Mouse (Mus musculus) heart, embryonic 16.5 days (tissue): Measurements from ENCODE around the gene Phyhipl. TPM values are rescaled to one million over a fixed set of nuclear protein-coding genes. Genes with fewer than 3 reads are reported as not detected.

ENCODE experiments used
- ATAC-seq: fragments of 200-750 bp; cut with Nextera tagmentation; replicated peaks from 2 replicates; pipeline ENCODE4 v1.8.0; 2017; ENCODE audit warnings: moderate number of reproducible peaks; ENCODE audit not compliant: insufficient read depth, low FRiP score; ENCODE audit errors: extremely low read depth
- H3K27ac ChIP-seq: fragments of 300-500 bp; sonication (generic); 2 replicates; pipeline ENCODE4 v1.5.1; 2014; ENCODE audit warnings: mild to moderate bottlenecking, low read length, control low read depth, moderate library complexity
- H3K27me3 ChIP-seq: fragments of 300-500 bp; sonication (generic); 2 replicates; pipeline ENCODE4 v1.6.1; 2014; ENCODE audit warnings: low read length, mixed read lengths; ENCODE audit not compliant: control insufficient read depth, insufficient read depth
- H3K36me3 ChIP-seq: fragments of 300-500 bp; sonication (generic); 2 replicates; pipeline ENCODE4 v1.6.1; 2014; ENCODE audit not compliant: control insufficient read depth, insufficient read depth
- H3K4me1 ChIP-seq: fragments of 300-500 bp; sonication (generic); 2 replicates; pipeline ENCODE4 v1.6.1; 2014; ENCODE audit warnings: low read length, mixed read lengths; ENCODE audit not compliant: control insufficient read depth, insufficient read depth
- H3K4me2 ChIP-seq: fragments of 300-500 bp; sonication (generic); 2 replicates; pipeline ENCODE4 v1.6.1; 2014; ENCODE audit warnings: low read depth, mild to moderate bottlenecking, control low read depth, low read length
- H3K4me3 ChIP-seq: fragments of 300-500 bp; sonication (generic); 2 replicates; pipeline ENCODE4 v1.5.1; 2014; ENCODE audit warnings: mild to moderate bottlenecking, control low read depth, low read length
- H3K9ac ChIP-seq: fragments of 300-500 bp; sonication (generic); 2 replicates; pipeline ENCODE4 v1.6.1; 2014; ENCODE audit warnings: low read length, control low read depth
- H3K9me3 ChIP-seq: fragments of 300-500 bp; sonication (generic); replicated peaks from 2 replicates; pipeline ENCODE4 v1.6.1; 2016; ENCODE audit warnings: low read length; ENCODE audit not compliant: control insufficient read depth
- WGBS: fragments of 180-500 bp; shearing (Covaris S2); extraction: QIAGEN DNeasy Blood & Tissue Kit; methylation state at CpG from one replicate; pipeline ENCODE4 v1.1.7; 2014; 5-methylcytosine and 5-hydroxymethylcytosine counted together
- polyA plus RNA-seq: library from polyadenylated mRNA; unstranded; fragments of >200 nt; fragmentation: Nextera tagmentation; extraction: Ambion mirVana; gene quantifications from 2 replicates; pipeline ENCODE4 v1.2.1, GENCODE M21; 2015

The Phyhipl gene
- polyA plus RNA-seq, 1 experiment from 2014 or later, result 1.0 TPM

DNA sequence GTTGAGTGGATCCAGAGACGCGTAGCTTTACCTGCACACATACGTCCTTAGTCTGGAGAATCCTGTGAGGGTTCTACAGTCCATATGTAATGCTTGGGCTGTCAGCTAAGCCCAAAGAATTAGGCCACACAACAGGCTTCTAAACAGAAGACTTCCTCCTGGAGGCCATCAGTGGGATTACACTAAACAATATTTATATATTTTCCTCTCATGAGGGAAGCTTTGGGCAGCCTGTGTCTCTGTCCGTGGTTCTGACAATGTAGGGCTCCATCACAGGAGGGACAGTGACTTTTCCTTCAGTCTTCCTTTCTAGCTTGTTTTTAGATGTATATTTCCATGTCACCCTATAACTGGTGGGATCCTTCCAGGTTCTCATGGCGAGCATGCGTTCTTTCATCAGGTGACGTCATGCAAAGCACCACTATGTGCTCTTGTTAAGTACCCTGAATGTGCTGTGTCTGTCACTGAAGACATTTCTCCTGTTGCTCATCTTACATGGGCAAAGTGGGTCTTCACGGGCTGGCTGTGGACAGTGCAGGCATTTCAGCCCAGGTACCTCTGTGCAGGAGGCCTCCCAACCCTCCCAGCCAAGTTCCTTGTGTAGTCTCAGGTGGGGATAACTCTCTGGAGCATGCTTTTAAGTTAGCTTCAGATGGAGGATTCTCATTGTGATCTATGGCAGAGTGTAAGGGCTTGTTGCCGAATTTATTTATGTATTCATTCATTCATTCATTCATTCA, 115.1 kb downstream of the Phyhipl start:
- peaks cover 8% of the 10 kb centered on the region for H3K36me3 ChIP-seq
- ATAC-seq, result no peak
- WGBS, result 77% methylated on average over 9 of the region's 9 CpGs

GRCm38 (mm10) chr10:70539251-70539650, 116.5 kb downstream of the Phyhipl start:
- Histone ChIP-seq H3K4me1 (no peaks in the 10 kb centered on the region), H3K4me3 (no peak overlapping the region), H3K36me3 (peaks cover 6% of the 10 kb centered on the region; the same call in 1 of the 2 replicates), H3K9me3 (0 out of 2 replicates have a peak, but pooled peaks cover 8% of the 10 kb centered on the region), H3K4me2 (no peak overlapping the region), H3K27ac (no peak overlapping the region), H3K9ac (no peak overlapping the region), H3K27me3 (no peaks in the 10 kb centered on the region)
- no peak for ATAC-seq
- WGBS, result 85% methylated on average over 9 of the region's 9 CpGs

More for the DNA sequence above, 115.1 kb downstream of the Phyhipl start:
- Histone ChIP-seq H3K4me1 (no peaks in the 10 kb centered on the region), H3K4me3 (no peak overlapping the region), H3K9me3 (0 out of 2 replicates have a peak, but pooled peaks cover 4% of the 10 kb centered on the region), H3K4me2 (no peak overlapping the region), H3K27ac (no peak overlapping the region), H3K27me3 (no peaks in the 10 kb centered on the region), H3K9ac (no peak overlapping the region)

- Histone ChIP-seq H3K4me2 (no peak overlapping the region), H3K4me3 (no peak overlapping the region), H3K9ac (no peak overlapping the region), H3K27me3 (no peaks in the 10 kb centered on the region), H3K4me1 (no peaks in the 10 kb centered on the region), H3K36me3 (peaks cover 6% of the 10 kb centered on the region; the same call in 1 of the 2 replicates), H3K27ac (no peak overlapping the region), H3K9me3 (0 out of 2 replicates have a peak, but pooled peaks cover 8% of the 10 kb centered on the region)
- WGBS, result 72% methylated on average over 10 of the region's 10 CpGs
- no peak for ATAC-seq
Measured at GRCm38 (mm10) chr10:70537694-70538093, 118.1 kb downstream of the Phyhipl start.

GRCm38 (mm10) chr10:70535401-70535800, 120.4 kb downstream of the Phyhipl start:
- 83% methylated on average over 12 of the region's 12 CpGs for WGBS
- ATAC-seq, result no peak
- H3K4me3 ChIP-seq, result no peak overlapping the region

GRCm38 (mm10) chr10:70534571-70534970, 121.2 kb downstream of the Phyhipl start:
- H3K27ac ChIP-seq, result no peak overlapping the region
- no peaks in the 10 kb centered on the region for H3K27me3 ChIP-seq
- H3K4me2 ChIP-seq, result no peak overlapping the region
- no peak overlapping the region for H3K9ac ChIP-seq
- WGBS, result 93% methylated on average over 10 of the region's 10 CpGs
- H3K4me3 ChIP-seq, result no peak overlapping the region
- no peak for ATAC-seq
- no peaks in the 10 kb centered on the region for H3K4me1 ChIP-seq
- H3K36me3 ChIP-seq, result peaks cover 6% of the 10 kb centered on the region; the same call in 1 of the 2 replicates
- H3K9me3 ChIP-seq, result 0 out of 2 replicates have a peak, but pooled peaks cover 8% of the 10 kb centered on the region

More at GRCm38 (mm10) chr10:70535401-70535800, 120.4 kb downstream of the Phyhipl start:
- Histone ChIP-seq H3K4me1 (no peaks in the 10 kb centered on the region), H3K4me2 (no peak overlapping the region), H3K9me3 (0 out of 2 replicates have a peak, but pooled peaks cover 8% of the 10 kb centered on the region), H3K27me3 (no peaks in the 10 kb centered on the region), H3K9ac (no peak overlapping the region), H3K36me3 (peaks cover 6% of the 10 kb centered on the region; the same call in 1 of the 2 replicates), H3K27ac (no peak overlapping the region)

- Histone ChIP-seq H3K9me3 (0 out of 2 replicates have a peak, but pooled peaks cover 8% of the 10 kb centered on the region), H3K4me2 (no peak overlapping the region), H3K9ac (no peak overlapping the region), H3K36me3 (peaks cover 6% of the 10 kb centered on the region; the same call in 1 of the 2 replicates), H3K4me1 (no peaks in the 10 kb centered on the region), H3K4me3 (no peak overlapping the region), H3K27ac (no peak overlapping the region), H3K27me3 (no peaks in the 10 kb centered on the region)
- WGBS, result 85% methylated on average over 12 of the region's 12 CpGs
- no peak for ATAC-seq
Measured at GRCm38 (mm10) chr10:70533986-70534385, 121.8 kb downstream of the Phyhipl start.

DNA sequence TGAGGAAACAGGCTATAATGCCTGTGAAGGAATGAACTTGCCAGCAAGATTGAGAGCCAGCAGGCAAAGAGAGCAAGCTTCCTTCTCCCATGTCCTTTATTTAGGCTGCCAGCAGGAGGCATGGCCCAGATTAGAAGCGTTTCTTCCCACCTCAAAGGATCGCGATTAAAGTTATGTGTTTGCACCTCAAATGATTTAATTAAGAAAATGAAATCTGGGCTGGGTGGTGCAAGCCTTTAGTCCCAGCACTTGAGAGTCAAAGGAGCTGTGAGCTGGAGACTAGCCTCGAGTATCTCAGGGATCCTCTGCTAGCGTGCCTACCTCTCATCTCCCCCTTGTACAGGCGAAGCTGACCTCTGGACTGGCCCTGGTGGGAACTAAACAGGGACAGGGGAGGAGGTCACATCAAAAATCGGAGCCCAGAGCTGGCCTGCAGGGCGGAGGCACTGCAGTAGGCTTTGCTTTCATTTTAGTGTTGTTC, 122.4 kb downstream of the Phyhipl start:
- H3K4me2 ChIP-seq, result no peak overlapping the region
- no peak overlapping the region for H3K27ac ChIP-seq
- ATAC-seq, result no peak
- H3K4me1 ChIP-seq, result no peaks in the 10 kb centered on the region
- no peak overlapping the region for H3K4me3 ChIP-seq
- 68% methylated on average over 8 of the region's 8 CpGs for WGBS
- no peaks in the 10 kb centered on the region for H3K27me3 ChIP-seq
- peaks cover 6% of the 10 kb centered on the region; the same call in 1 of the 2 replicates for H3K36me3 ChIP-seq
- H3K9me3 ChIP-seq, result 0 out of 2 replicates have a peak, but pooled peaks cover 8% of the 10 kb centered on the region
- H3K9ac ChIP-seq, result no peak overlapping the region

- Histone ChIP-seq H3K9me3 (0 out of 2 replicates have a peak, but pooled peaks cover 8% of the 10 kb centered on the region), H3K9ac (no peak overlapping the region), H3K4me1 (no peaks in the 10 kb centered on the region), H3K4me2 (no peak overlapping the region), H3K4me3 (no peak overlapping the region), H3K27ac (no peak overlapping the region), H3K27me3 (no peaks in the 10 kb centered on the region), H3K36me3 (peaks cover 6% of the 10 kb centered on the region; the same call in 1 of the 2 replicates)
- 83% methylated on average over 9 of the region's 9 CpGs for WGBS
- ATAC-seq, result no peak
Measured at GRCm38 (mm10) chr10:70532249-70532648, 123.5 kb downstream of the Phyhipl start.
